Mouse (Mus musculus) layer of hippocampus, postnatal 25 days (tissue): ENCODE measurements around the gene Lbx1. TPM values are rescaled to one million over a fixed set of nuclear protein-coding genes. Genes with fewer than 3 reads are reported as not detected.

Source experiments
- DNase-seq, 2 experiments: peaks; one replicate each; pipeline ENCODE4 v3.0.0; 2022; ENCODE audit warnings: mixed read lengths in 2 of 2, low spot score in 1 of 2; ENCODE audit errors: extremely low spot score in 1 of 2
- total RNA-seq, 2 experiments: library from RNA; stranded (reverse); gene quantifications; 2 replicates each; pipeline ENCODE4 v1.2.3; 2021

The Lbx1 gene
- total RNA-seq, 2 experiments from 2014 or later, result not detected

GRCm38 (mm10) chr19:45220593-45221457 is 14.8 kb downstream of the Lbx1 start:
- DNase-seq, result peak in 1 of 2 experiments; percentile 83

- DNase-seq, result peak in 1 of 2 experiments; percentile 43
Measured at GRCm38 (mm10) chr19:45216240-45216639, 19.4 kb downstream of the Lbx1 start.

GRCm38 (mm10) chr19:45215431-45215830 is 20.2 kb downstream of the Lbx1 start:
- no peak for DNase-seq

GRCm38 (mm10) chr19:45209776-45210422 is 25.7 kb downstream of the Lbx1 start:
- no peak for DNase-seq

- no peak for DNase-seq
Measured at GRCm38 (mm10) chr19:45209191-45209590, 26.4 kb downstream of the Lbx1 start.

GRCm38 (mm10) chr19:45208438-45209060 is 27.1 kb downstream of the Lbx1 start:
- DNase-seq, result no peak

- DNase-seq, result no peak
Measured at GRCm38 (mm10) chr19:45207662-45208437, 27.8 kb downstream of the Lbx1 start.

- DNase-seq, result no peak
Measured at GRCm38 (mm10) chr19:45207153-45207552, 28.5 kb downstream of the Lbx1 start.

- no peak for DNase-seq
Measured at GRCm38 (mm10) chr19:45205311-45206105, 30.1 kb downstream of the Lbx1 start.

GRCm38 (mm10) chr19:45196967-45197366 is 38.6 kb downstream of the Lbx1 start:
- no peak for DNase-seq

GRCm38 (mm10) chr19:45194651-45195050 is 41.0 kb downstream of the Lbx1 start:
- no peak for DNase-seq

Other genes starting within 250 kb of the Lbx1 start
- gene Sema4g, start 246.7 kb downstream of the Lbx1 start, total RNA-seq, result 10 to 100 TPM; 24.8 to 29.1 TPM
- gene Twnk, start 230.1 kb downstream of the Lbx1 start, total RNA-seq, result 10 to 100 TPM; 15.4 to 15.5 TPM
- 10 to 100 TPM; 43.8 to 45.0 TPM for gene Mrpl43, start 229.4 kb downstream of the Lbx1 start, total RNA-seq
- gene Lzts2, start 221.4 kb downstream of the Lbx1 start, total RNA-seq, result 10 to 100 TPM; 27.3 to 29.3 TPM
- 1 to 10 TPM; 1.8 to 2.9 TPM for gene Pdzd7, start 190.1 kb downstream of the Lbx1 start, total RNA-seq
- 100 to 1,000 TPM in 1 of 2 experiments, 10 to 100 TPM in 1; 89.0 to 105 TPM for gene Sfxn3, start 188.3 kb downstream of the Lbx1 start, total RNA-seq
- 1 to 10 TPM; 1.2 to 1.7 TPM for gene Kazald1, start 160.6 kb downstream of the Lbx1 start, total RNA-seq
- gene Tlx1, start 85.1 kb downstream of the Lbx1 start, total RNA-seq, result not detected
- gene Btrc, start 127.9 kb upstream of the Lbx1 start, total RNA-seq, result 10 to 100 TPM; 93.9 to 94.3 TPM